Mouse (Mus musculus) forebrain, embryonic 11.5 days (tissue): Measurements from ENCODE around the gene Zc3hc1. TPM values are rescaled to one million over a fixed set of nuclear protein-coding genes. Genes with fewer than 3 reads are reported as not detected.
A peak's percentile ranks its signal among the peaks of the same experiment; 100 is the strongest.

Experiments
- ATAC-seq: fragments of 200-750 bp; cut with Nextera tagmentation; replicated peaks from 2 replicates; pipeline ENCODE4 v1.8.0; 2017; ENCODE audit warnings: moderate TSS enrichment; ENCODE audit not compliant: low FRiP score
- DNase-seq: peaks from one replicate; pipeline ENCODE4 v3.0.0-alpha.2; 2017; ENCODE audit warnings: low spot score
- H3K27ac ChIP-seq: fragments of 300-500 bp; sonication (generic); 2 replicates; pipeline ENCODE4 v1.5.1; 2014; ENCODE audit warnings: low read depth, low read length
- H3K27me3 ChIP-seq: fragments of 300-500 bp; sonication (generic); 2 replicates; pipeline ENCODE4 v1.6.1; 2014; ENCODE audit warnings: mild to moderate bottlenecking, low read length, mixed read lengths; ENCODE audit not compliant: control insufficient read depth, insufficient read depth
- H3K36me3 ChIP-seq: fragments of 300-500 bp; sonication (generic); 2 replicates; pipeline ENCODE4 v1.6.1; 2014; ENCODE audit warnings: mild to moderate bottlenecking, low read length, moderate library complexity, mixed read lengths; ENCODE audit not compliant: control insufficient read depth, insufficient read depth
- H3K4me1 ChIP-seq: fragments of 300-500 bp; sonication (generic); replicated peaks from 2 replicates; pipeline ENCODE4 v1.6.1; 2014; ENCODE audit warnings: low read length, mixed read lengths; ENCODE audit not compliant: control insufficient read depth, insufficient read depth
- H3K4me2 ChIP-seq: fragments of 300-500 bp; sonication (generic); 2 replicates; pipeline ENCODE4 v1.6.1; 2014; ENCODE audit warnings: low read depth, mild to moderate bottlenecking, low read length, moderate library complexity, mixed read lengths; ENCODE audit not compliant: severe bottlenecking
- H3K4me3 ChIP-seq: fragments of 300-500 bp; sonication (generic); 2 replicates; pipeline ENCODE4 v1.5.1; 2014; ENCODE audit warnings: low read depth, low read length
- H3K9ac ChIP-seq: fragments of 300-500 bp; sonication (generic); 2 replicates; pipeline ENCODE4 v1.6.1; 2014; ENCODE audit warnings: low read length
- H3K9me3 ChIP-seq: fragments of 300-500 bp; sonication (generic); 2 replicates; pipeline ENCODE4 v1.6.1; 2016; ENCODE audit warnings: low read length, mixed read lengths; ENCODE audit not compliant: control insufficient read depth
- WGBS: fragments of 180-500 bp; shearing (Covaris S2); extraction: QIAGEN DNeasy Blood & Tissue Kit; methylation state at CpG from one replicate; pipeline ENCODE4 v1.1.7; 2014; 5-methylcytosine and 5-hydroxymethylcytosine counted together
- polyA plus RNA-seq: library from polyadenylated mRNA; unstranded; fragments of >200 nt; fragmentation: Nextera tagmentation; extraction: Ambion mirVana; gene quantifications from 2 replicates; pipeline ENCODE4 v1.2.1, GENCODE M21; 2014

The Zc3hc1 gene
- polyA plus RNA-seq, 1 experiment from 2014 or later: 74.0 TPM

DNA sequence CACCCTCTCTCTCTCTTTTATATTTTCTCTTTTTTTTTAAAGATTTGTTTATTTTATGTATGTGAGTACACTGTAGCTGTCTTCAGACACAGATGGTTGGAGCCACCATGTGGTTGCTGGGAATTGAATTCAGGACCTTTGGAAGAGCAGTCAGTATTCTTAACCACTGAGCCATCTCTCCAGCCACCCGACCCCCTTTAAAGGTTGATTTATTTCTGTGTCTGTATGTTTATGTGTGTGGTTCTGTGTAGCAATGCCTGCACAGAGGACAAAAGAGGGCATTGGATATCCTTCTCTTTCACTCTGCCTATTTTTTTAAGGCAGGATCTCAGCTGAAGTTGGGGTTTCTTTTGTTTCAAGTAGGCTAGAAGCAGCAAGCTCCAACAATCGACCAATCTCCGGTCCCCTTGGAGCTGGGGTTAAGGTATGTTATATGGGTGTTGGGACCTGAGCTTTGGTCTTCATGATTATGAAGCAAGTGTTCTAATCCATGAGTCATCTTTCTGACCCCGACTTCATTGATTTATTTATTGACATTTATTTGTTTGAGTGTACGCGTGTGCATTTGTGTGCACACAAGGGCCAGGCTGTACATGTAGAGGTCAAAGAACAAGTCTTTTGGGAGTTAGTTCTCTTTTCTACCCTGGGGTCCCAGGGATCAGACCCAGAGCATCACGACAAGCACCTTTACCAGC, 18.7 kb upstream of the Zc3hc1 start:
- Histone ChIP-seq H3K4me3 (no peak overlapping the region), H3K27me3 (no peaks in the 10 kb centered on the region), H3K4me2 (no peak overlapping the region), H3K27ac (no peak overlapping the region), H3K36me3 (no peaks in the 10 kb centered on the region), H3K4me1 (no peaks in the 10 kb centered on the region), H3K9ac (no peak overlapping the region), H3K9me3 (no peaks in the 10 kb centered on the region)
- DNase-seq (no peak), ATAC-seq (no peak)
- WGBS: 94% methylated on average over 7 of the region's 7 CpGs

- H3K4me2 ChIP-seq: no peak overlapping the region
- H3K36me3 ChIP-seq: no peaks in the 10 kb centered on the region
- no peak overlapping the region for H3K4me3 ChIP-seq
- peaks cover 3% of the 10 kb centered on the region; the same call in 1 of the 2 replicates for H3K4me1 ChIP-seq
- WGBS: 87% methylated on average over 4 of the region's 4 CpGs
- H3K27ac ChIP-seq: no peak overlapping the region
- ATAC-seq (no peak), DNase-seq (no peak)
- H3K9ac ChIP-seq: no peak overlapping the region
- H3K9me3 ChIP-seq: no peaks in the 10 kb centered on the region
- no peaks in the 10 kb centered on the region for H3K27me3 ChIP-seq
These were observed 17.4 kb upstream of the Zc3hc1 start for GRCm38 (mm10) chr6:30408276-30408675.

- no peak overlapping the region for H3K4me2 ChIP-seq
- H3K36me3 ChIP-seq: no peaks in the 10 kb centered on the region
- no peak overlapping the region for H3K4me3 ChIP-seq
- WGBS: 83% methylated on average over 5 of the region's 5 CpGs
- ATAC-seq: no peak
- H3K9me3 ChIP-seq: no peaks in the 10 kb centered on the region
- no peaks in the 10 kb centered on the region for H3K27me3 ChIP-seq
- H3K27ac ChIP-seq: no peak overlapping the region
- H3K4me1 ChIP-seq: peaks cover 3% of the 10 kb centered on the region; the same call in 1 of the 2 replicates
- no peak overlapping the region for H3K9ac ChIP-seq
- DNase-seq: no peak
These were observed 13.8 kb upstream of the Zc3hc1 start for GRCm38 (mm10) chr6:30404671-30405070.

- Histone ChIP-seq H3K9ac (peak overlapping the region; percentile 39; the same call in 1 of the 2 replicates), H3K4me3 (no peak overlapping the region), H3K9me3 (no peaks in the 10 kb centered on the region), H3K4me1 (peaks cover 3% of the 10 kb centered on the region; the same call in 1 of the 2 replicates), H3K36me3 (no peaks in the 10 kb centered on the region), H3K27ac (no peak overlapping the region), H3K4me2 (peak overlapping the region; percentile 19; the same call in 1 of the 2 replicates), H3K27me3 (no peaks in the 10 kb centered on the region)
- ATAC-seq (no peak), DNase-seq (peak; percentile 66)
- 22% methylated on average over 4 of the region's 4 CpGs for WGBS
These were observed 12.6 kb upstream of the Zc3hc1 start for GRCm38 (mm10) chr6:30403465-30403864.

DNA sequence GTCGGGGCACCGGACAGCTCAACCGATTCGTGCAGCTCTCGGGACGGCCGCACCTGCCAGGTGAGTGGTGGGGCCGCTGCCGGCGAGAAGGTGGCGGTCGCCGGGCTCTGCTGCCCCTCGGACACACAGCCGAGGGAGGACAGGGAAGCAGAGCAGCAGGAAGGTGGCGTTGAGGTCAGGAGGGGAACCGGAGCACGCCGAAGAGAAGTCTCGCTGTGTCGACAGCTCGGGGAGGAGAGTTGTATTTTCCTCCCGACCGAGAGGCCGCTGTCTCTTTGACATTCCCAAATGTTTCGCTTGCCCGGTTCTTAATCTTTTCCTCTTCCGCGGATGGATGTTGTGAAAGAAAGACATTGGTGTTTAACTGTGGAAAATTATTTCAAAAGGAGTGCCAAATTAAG, 11.3 kb upstream of the Zc3hc1 start:
- H3K9me3 ChIP-seq: no peaks in the 10 kb centered on the region
- DNase-seq (no peak), ATAC-seq (no peak)
- H3K36me3 ChIP-seq: no peaks in the 10 kb centered on the region
- H3K4me2 ChIP-seq: peak overlapping the region; percentile 63
- WGBS: under 1% methylated on average over 28 of the region's 29 CpGs
- peaks cover 3% of the 10 kb centered on the region; the same call in 1 of the 2 replicates for H3K4me1 ChIP-seq
- no peaks in the 10 kb centered on the region for H3K27me3 ChIP-seq
- peak overlapping the region; percentile 79 for H3K27ac ChIP-seq
- H3K4me3 ChIP-seq: peak overlapping the region; percentile 98
- peak overlapping the region; percentile 93 for H3K9ac ChIP-seq

- 0% methylated on average over 41 of the region's 41 CpGs for WGBS
- DNase-seq (peak; percentile 99), ATAC-seq (peak; percentile 100)
- H3K27ac ChIP-seq: peak within 1 kb of the TSS; percentile 89
- no peaks in the 10 kb centered on the region for H3K36me3 ChIP-seq
- H3K4me1 ChIP-seq: peaks cover 3% of the 10 kb centered on the region; the same call in 1 of the 2 replicates
- no peaks in the 10 kb centered on the region for H3K27me3 ChIP-seq
- peak within 1 kb of the TSS; percentile 63 for H3K4me2 ChIP-seq
- no peaks in the 10 kb centered on the region for H3K9me3 ChIP-seq
- peak within 1 kb of the TSS; percentile 98 for H3K4me3 ChIP-seq
- peak within 1 kb of the TSS; percentile 93 for H3K9ac ChIP-seq
These were observed 10.6 kb upstream of the Zc3hc1 start, which contains the start of gene Klhdc10 for GRCm38 (mm10) chr6:30401308-30402015. Gene Klhdc10 (plus strand): TSS chr6:30401868.

GRCm38 (mm10) chr6:30400716-30401115, 9.9 kb upstream of the Zc3hc1 start:
- Histone ChIP-seq H3K4me2 (peak overlapping the region; percentile 45), H3K36me3 (no peaks in the 10 kb centered on the region), H3K4me1 (peaks cover 3% of the 10 kb centered on the region; the same call in 1 of the 2 replicates), H3K4me3 (peak overlapping the region; percentile 98), H3K27me3 (no peaks in the 10 kb centered on the region), H3K9ac (peak overlapping the region; percentile 58), H3K27ac (peak overlapping the region; percentile 89), H3K9me3 (no peaks in the 10 kb centered on the region)
- WGBS: 10% methylated on average over 7 of the region's 7 CpGs
- ATAC-seq: no peak
- no peak for DNase-seq

- Histone ChIP-seq H3K4me2 (no peak overlapping the region), H3K36me3 (no peaks in the 10 kb centered on the region), H3K9ac (no peak overlapping the region), H3K4me3 (no peak overlapping the region), H3K9me3 (no peaks in the 10 kb centered on the region), H3K27me3 (no peaks in the 10 kb centered on the region), H3K27ac (no peak overlapping the region), H3K4me1 (peaks cover 3% of the 10 kb centered on the region; the same call in 1 of the 2 replicates)
- 85% methylated on average over 5 of the region's 5 CpGs for WGBS
- ATAC-seq (no peak), DNase-seq (no peak)
These were observed 9.3 kb upstream of the Zc3hc1 start for GRCm38 (mm10) chr6:30400146-30400545.
